Mouse (Mus musculus): ENCODE results near the gene Dlec1.

DNA sequence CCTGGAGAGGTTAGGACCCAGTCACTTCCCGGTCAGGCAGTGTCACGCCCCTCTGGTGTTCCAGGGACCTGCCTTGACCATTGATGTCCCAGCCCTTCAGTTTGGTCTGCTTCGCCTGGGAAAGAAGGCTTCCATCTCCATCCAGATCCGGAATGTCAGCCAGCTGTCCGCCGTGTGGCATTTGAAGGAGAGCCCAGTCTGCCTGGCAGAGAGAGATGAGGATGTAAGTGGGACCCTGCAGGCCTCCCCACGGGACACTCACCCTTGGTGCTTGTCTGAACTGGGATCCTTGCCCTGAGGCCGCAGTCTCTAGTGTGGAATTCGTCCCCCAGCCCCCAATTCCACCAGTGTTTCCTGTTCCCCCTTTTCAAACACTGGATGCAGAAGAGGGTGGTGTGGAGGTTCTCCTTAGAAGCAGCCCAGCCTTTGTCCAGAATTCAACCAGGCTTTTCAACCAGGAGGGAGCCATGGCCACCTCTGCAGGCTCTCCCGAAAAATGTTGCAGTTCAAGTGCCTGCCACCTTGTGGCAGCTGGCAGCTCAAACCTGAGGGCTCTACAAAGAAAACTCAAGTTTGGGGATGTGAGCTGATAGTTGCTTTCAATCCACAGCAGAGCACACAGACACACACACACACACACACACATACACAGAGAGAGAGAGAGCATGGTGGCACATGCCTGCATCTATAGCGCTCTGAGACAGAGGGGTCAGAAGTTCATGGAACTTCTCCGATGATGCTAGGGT, 26.3 kb downstream of the Dlec1 start:
- TF ChIP-seq CTCF (IDR thresholded peaks at IDR 0.05; ENCODE audit: low read depth, low read length) (no peak), POLR2A (IDR thresholded peaks at IDR 0.05; ENCODE audit: insufficient read depth, low read length) (no peak), EP300 (IDR thresholded peaks at IDR 0.05; ENCODE audit: insufficient read depth, low read depth, low read length) (no peak)

Data from ES-Bruce4 (cell line).